Mouse (Mus musculus): Measurements from ENCODE around the gene Rcn1. TPM values are rescaled to one million over a fixed set of nuclear protein-coding genes. Genes with fewer than 3 reads are reported as not detected.

Gene Rcn1
- polyA plus RNA-seq, 1 experiment from 2014 or later = 29.5 TPM

GRCm38 (mm10) chr2:105391414-105391784, 7.7 kb downstream of the Rcn1 start:
- no peaks in the 10 kb centered on the region for H3K27me3 ChIP-seq (replicated peaks; ENCODE audit: control insufficient read depth, insufficient read depth, low read length)
- peaks cover 2% of the 10 kb centered on the region; the same call in 1 of the 2 replicates for H3K4me1 ChIP-seq (replicated peaks; ENCODE audit: control insufficient read depth, insufficient read depth, low read length)
- no peak overlapping the region for H3K4me3 ChIP-seq (ENCODE audit: low read depth, low read length)
- peaks cover 19% of the 10 kb centered on the region for H3K36me3 ChIP-seq (ENCODE audit: control insufficient read depth, insufficient read depth)
- no peak overlapping the region for H3K4me2 ChIP-seq (replicated peaks; ENCODE audit: low read depth)
- no peak overlapping the region for H3K27ac ChIP-seq (ENCODE audit: low read depth, low read length)
- no peak for ATAC-seq
- 94% methylated on average over 4 of the region's 4 CpGs for WGBS
- TF ChIP-seq CTCF (IDR thresholded peaks at IDR 0.05; ENCODE audit: low read depth) = no peak
- H3K9me3 ChIP-seq (ENCODE audit: control insufficient read depth) = no peaks in the 10 kb centered on the region
- H3K9ac ChIP-seq (ENCODE audit: low read depth, low read length) = no peak overlapping the region

- ATAC-seq = no peak
- no peak overlapping the region for H3K9ac ChIP-seq (ENCODE audit: low read depth, low read length)
- H3K9me3 ChIP-seq (ENCODE audit: control insufficient read depth) = no peaks in the 10 kb centered on the region
- no peak overlapping the region for H3K4me2 ChIP-seq (replicated peaks; ENCODE audit: low read depth)
- H3K36me3 ChIP-seq (ENCODE audit: control insufficient read depth, insufficient read depth) = peaks cover 25% of the 10 kb centered on the region
- no peak overlapping the region for H3K4me3 ChIP-seq (ENCODE audit: low read depth, low read length)
- TF ChIP-seq CTCF (IDR thresholded peaks at IDR 0.05; ENCODE audit: low read depth) = no peak
- H3K27ac ChIP-seq (ENCODE audit: low read depth, low read length) = no peak overlapping the region
- H3K4me1 ChIP-seq (replicated peaks; ENCODE audit: control insufficient read depth, insufficient read depth, low read length) = no peaks in the 10 kb centered on the region
- H3K27me3 ChIP-seq (replicated peaks; ENCODE audit: control insufficient read depth, insufficient read depth, low read length) = no peaks in the 10 kb centered on the region
- 79% methylated on average over 6 of the region's 6 CpGs for WGBS
These were observed 8.3 kb downstream of the Rcn1 start for GRCm38 (mm10) chr2:105390653-105391413.

- no peak overlapping the region for H3K27ac ChIP-seq (ENCODE audit: low read depth, low read length)
- no peak overlapping the region for H3K4me3 ChIP-seq (ENCODE audit: low read depth, low read length)
- no peak for ATAC-seq
- H3K9ac ChIP-seq (ENCODE audit: low read depth, low read length) = no peak overlapping the region
- no peak overlapping the region for H3K4me2 ChIP-seq (replicated peaks; ENCODE audit: low read depth)
- no peaks in the 10 kb centered on the region for H3K4me1 ChIP-seq (replicated peaks; ENCODE audit: control insufficient read depth, insufficient read depth, low read length)
- no peaks in the 10 kb centered on the region for H3K9me3 ChIP-seq (ENCODE audit: control insufficient read depth)
- 88% methylated on average over 17 of the region's 17 CpGs for WGBS
- no peak for TF ChIP-seq CTCF (IDR thresholded peaks at IDR 0.05; ENCODE audit: low read depth)
- no peaks in the 10 kb centered on the region for H3K27me3 ChIP-seq (replicated peaks; ENCODE audit: control insufficient read depth, insufficient read depth, low read length)
- H3K36me3 ChIP-seq (ENCODE audit: control insufficient read depth, insufficient read depth) = peaks cover 25% of the 10 kb centered on the region
These were observed 9.9 kb downstream of the Rcn1 start for GRCm38 (mm10) chr2:105389007-105389890.

DNA sequence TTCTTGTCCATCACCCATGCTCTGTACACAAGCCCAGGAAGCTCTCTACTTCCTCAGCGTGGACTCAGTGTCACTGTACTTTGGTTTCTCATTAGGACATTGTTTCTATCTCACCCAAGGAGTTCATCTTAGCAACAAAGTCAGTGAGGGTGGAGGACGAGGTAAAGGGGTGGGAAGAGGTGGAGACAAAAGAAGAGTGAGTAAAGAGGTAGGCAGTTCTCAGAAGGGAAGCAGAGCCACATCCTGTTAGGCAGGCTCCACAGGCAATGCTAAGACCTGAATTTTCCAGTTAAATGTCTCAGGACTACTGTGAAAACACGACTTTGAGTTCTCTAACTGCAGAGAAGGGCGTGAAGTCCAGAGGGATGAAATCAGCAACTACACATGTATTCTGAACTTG, 12.7 kb downstream of the Rcn1 start:
- no peak overlapping the region for H3K9ac ChIP-seq (ENCODE audit: low read depth, low read length)
- H3K9me3 ChIP-seq (ENCODE audit: control insufficient read depth) = no peaks in the 10 kb centered on the region
- peaks cover 25% of the 10 kb centered on the region for H3K36me3 ChIP-seq (ENCODE audit: control insufficient read depth, insufficient read depth)
- no peaks in the 10 kb centered on the region for H3K4me1 ChIP-seq (replicated peaks; ENCODE audit: control insufficient read depth, insufficient read depth, low read length)
- H3K27me3 ChIP-seq (replicated peaks; ENCODE audit: control insufficient read depth, insufficient read depth, low read length) = no peaks in the 10 kb centered on the region
- WGBS = 83% methylated on average over 4 of the region's 4 CpGs
- H3K4me3 ChIP-seq (ENCODE audit: low read depth, low read length) = no peak overlapping the region
- no peak for TF ChIP-seq CTCF (IDR thresholded peaks at IDR 0.05; ENCODE audit: low read depth)
- no peak overlapping the region for H3K27ac ChIP-seq (ENCODE audit: low read depth, low read length)
- ATAC-seq = no peak
- H3K4me2 ChIP-seq (replicated peaks; ENCODE audit: low read depth) = no peak overlapping the region

DNA sequence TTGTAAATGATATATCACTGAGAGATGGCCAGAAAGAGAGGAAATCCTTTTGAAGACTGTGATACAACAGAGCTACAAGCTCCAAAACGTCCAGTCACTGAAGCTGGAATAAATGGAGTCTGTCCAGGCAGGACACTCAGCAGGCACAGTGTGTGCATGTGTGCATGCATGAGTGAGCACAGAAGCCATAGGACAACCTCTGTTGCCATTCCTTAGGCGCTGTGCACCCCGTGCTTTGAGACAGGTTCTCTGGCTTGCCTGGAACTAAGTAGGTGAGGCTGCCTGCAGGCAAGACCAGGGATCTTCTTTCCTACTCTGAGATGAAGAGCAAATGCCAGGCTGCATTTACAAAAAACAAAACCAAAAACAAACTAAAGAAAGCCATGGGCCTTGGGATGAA, 14.1 kb downstream of the Rcn1 start:
- H3K27ac ChIP-seq (ENCODE audit: low read depth, low read length) = no peak overlapping the region
- H3K9ac ChIP-seq (ENCODE audit: low read depth, low read length) = no peak overlapping the region
- H3K9me3 ChIP-seq (ENCODE audit: control insufficient read depth) = no peaks in the 10 kb centered on the region
- ATAC-seq = no peak
- TF ChIP-seq CTCF (IDR thresholded peaks at IDR 0.05; ENCODE audit: low read depth) = no peak
- 73% methylated on average over 3 of the region's 3 CpGs for WGBS
- no peak overlapping the region for H3K4me2 ChIP-seq (replicated peaks; ENCODE audit: low read depth)
- no peaks in the 10 kb centered on the region for H3K27me3 ChIP-seq (replicated peaks; ENCODE audit: control insufficient read depth, insufficient read depth, low read length)
- H3K36me3 ChIP-seq (ENCODE audit: control insufficient read depth, insufficient read depth) = peaks cover 25% of the 10 kb centered on the region
- no peak overlapping the region for H3K4me3 ChIP-seq (ENCODE audit: low read depth, low read length)
- no peaks in the 10 kb centered on the region for H3K4me1 ChIP-seq (replicated peaks; ENCODE audit: control insufficient read depth, insufficient read depth, low read length)

GRCm38 (mm10) chr2:105383063-105383462, 16.1 kb downstream of the Rcn1 start:
- TF ChIP-seq CTCF (IDR thresholded peaks at IDR 0.05; ENCODE audit: low read depth) = no peak
- Histone ChIP-seq H3K36me3 (ENCODE audit: control insufficient read depth, insufficient read depth) (peaks cover 17% of the 10 kb centered on the region), H3K27me3 (replicated peaks; ENCODE audit: control insufficient read depth, insufficient read depth, low read length) (no peaks in the 10 kb centered on the region), H3K4me1 (replicated peaks; ENCODE audit: control insufficient read depth, insufficient read depth, low read length) (no peaks in the 10 kb centered on the region), H3K4me2 (replicated peaks; ENCODE audit: low read depth) (no peak overlapping the region), H3K9ac (ENCODE audit: low read depth, low read length) (no peak overlapping the region), H3K4me3 (ENCODE audit: low read depth, low read length) (no peak overlapping the region), H3K9me3 (ENCODE audit: control insufficient read depth) (no peaks in the 10 kb centered on the region), H3K27ac (ENCODE audit: low read depth, low read length) (no peak overlapping the region)
- 83% methylated on average over 8 of the region's 8 CpGs for WGBS
- ATAC-seq = no peak

All from intestine, postnatal 0 days (tissue).